Comparison of ENCODE assay signal across 14 mouse cellular contexts in the genomic region with DNA sequence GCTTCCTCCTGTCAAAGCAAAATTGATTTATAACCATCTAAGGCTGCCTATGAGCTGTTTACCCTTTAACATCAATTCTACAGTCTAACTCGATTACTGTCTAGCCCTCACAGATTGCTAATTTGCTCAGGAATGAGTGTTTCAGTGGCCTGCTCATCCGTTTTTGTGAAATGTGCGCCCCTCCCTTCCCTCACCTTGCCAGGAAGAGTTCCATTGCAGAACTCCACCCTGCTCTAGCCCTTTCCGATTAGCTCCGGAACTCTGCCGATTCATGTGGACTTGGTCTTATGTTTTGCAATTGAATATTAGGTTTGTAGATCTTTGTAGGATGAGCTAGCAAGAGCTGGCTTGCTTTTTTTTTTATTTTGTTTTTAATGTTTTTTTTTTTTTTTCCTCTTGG.
"Had no signal": no experiment of that assay in that cellular context is flagged by ENCODE, and none has a peak within 500 bp of the region (broad histone marks: within the 10 kb centered on the region; RNA-seq: fewer than 3 reads in every experiment).

No protein-coding gene starts in this region.

- H3K4me2 ChIP-seq: limb, embryonic 13.5 days; liver, embryonic 11.5 days; liver, embryonic 15.5 days; lung, embryonic 14.5 days; midbrain, embryonic 12.5 days; neural tube, embryonic 13.5 days had no signal

- H3K9me3 ChIP-seq: limb, embryonic 13.5 days; liver, embryonic 15.5 days; midbrain, embryonic 12.5 days; neural tube, embryonic 13.5 days had no signal

- H3K27ac ChIP-seq: layer of hippocampus, adult 2 months; limb, embryonic 13.5 days; midbrain, embryonic 12.5 days; neural tube, embryonic 13.5 days had no signal

- H3K9ac ChIP-seq: limb, embryonic 13.5 days; liver, embryonic 15.5 days; lung, embryonic 14.5 days; midbrain, embryonic 12.5 days; neural tube, embryonic 13.5 days had no signal

- DNase-seq: kidney, postnatal 10 days; kidney, postnatal 4 days; left cerebral cortex, postnatal 4 days; lung, embryonic 14.5 days; lung, postnatal 14 days; retina, postnatal 1 day; thymus, postnatal 36 days had no signal

- H3K27me3 ChIP-seq: limb, embryonic 13.5 days; midbrain, embryonic 12.5 days; neural tube, embryonic 13.5 days had no signal

- H3K36me3 ChIP-seq: limb, embryonic 13.5 days; liver, embryonic 15.5 days; midbrain, embryonic 12.5 days; neural tube, embryonic 13.5 days had no signal

- ATAC-seq: midbrain, embryonic 16.5 days had no signal

- H3K4me3 ChIP-seq: layer of hippocampus, adult 2 months; limb, embryonic 13.5 days; liver, embryonic 15.5 days; midbrain, embryonic 12.5 days; neural tube, embryonic 13.5 days had no signal
